Mouse (Mus musculus) cerebellum, adult 2 months (tissue): ENCODE data around the gene Mif.
"Not testable (repeated sequence)": the region's sequence is repeated elsewhere in the genome, so short reads cannot be mapped to it uniquely, and the experiment has no call there.

Experiments
- CTCF ChIP-seq: fragments of 200-500 bp; IDR thresholded peaks from 2 replicates; pipeline ENCODE4 v1.5.1; 2011; ENCODE audit warnings: low read depth, mild to moderate bottlenecking, control low read depth, low read length, moderate library complexity, borderline replicate concordance; ENCODE audit not compliant: insufficient read depth
- POLR2A ChIP-seq: fragments of 200-500 bp; IDR thresholded peaks from 2 replicates; pipeline ENCODE4 v1.6.1; 2011; ENCODE audit warnings: low read length, control low read depth, borderline replicate concordance; ENCODE audit not compliant: insufficient read depth

- TF ChIP-seq POLR2A, CTCF: not testable (repeated sequence)
Observed at GRCm38 (mm10) chr10:75843898-75844297, 16.1 kb downstream of the Mif start.
